Mouse (Mus musculus): Measurements from ENCODE around the gene Lim2.
"Not testable (repeated sequence)": the region's sequence is repeated elsewhere in the genome, so short reads cannot be mapped to it uniquely, and the experiment has no call there.

Lim2 gene

DNA sequence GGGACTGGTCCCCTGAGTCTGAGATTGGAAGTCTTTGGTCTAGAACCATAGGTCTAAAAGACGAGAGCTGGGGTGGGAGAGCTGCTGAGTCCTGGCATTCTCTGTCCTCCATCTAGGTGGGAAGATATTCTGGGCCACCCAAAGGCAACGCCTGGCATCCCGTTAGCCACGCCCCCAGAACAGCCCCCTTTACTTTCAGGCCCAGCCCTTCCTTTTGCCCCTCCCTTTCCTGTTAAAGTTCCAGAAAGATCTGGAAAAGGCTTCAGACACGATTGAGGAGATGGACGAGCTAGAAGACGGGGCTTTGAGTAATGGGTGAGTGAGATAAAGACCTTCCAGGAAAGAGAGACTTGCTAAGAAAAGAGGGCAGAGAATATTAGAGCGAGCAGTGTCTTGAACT lies at the start of gene Lim2:
Gene Lim2, plus strand, starts transcription at position 265 of the 400 bp plus-strand sequence.
- DNase-seq (ENCODE audit: low spot score): no peak

DNA sequence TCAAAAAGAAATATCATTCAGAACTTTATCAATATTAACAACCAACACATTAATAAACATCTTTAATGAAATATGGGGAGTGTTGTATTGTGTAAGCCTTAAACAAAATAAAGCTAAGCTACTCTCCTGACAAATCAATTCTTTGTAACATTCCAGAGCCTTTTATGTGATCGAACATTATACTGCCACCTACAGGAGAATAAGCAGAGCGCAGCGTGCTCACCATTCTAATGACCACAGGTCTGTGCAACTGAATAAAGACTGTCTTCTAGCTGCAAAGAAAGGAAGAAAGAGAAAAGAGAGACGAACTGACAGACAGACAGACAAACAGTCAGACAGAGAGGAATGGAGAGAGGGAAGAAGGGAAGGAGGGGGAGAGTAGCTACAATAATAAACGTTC lies 49.2 kb upstream of the Lim2 start:
- DNase-seq (ENCODE audit: low spot score): no peak

DNA sequence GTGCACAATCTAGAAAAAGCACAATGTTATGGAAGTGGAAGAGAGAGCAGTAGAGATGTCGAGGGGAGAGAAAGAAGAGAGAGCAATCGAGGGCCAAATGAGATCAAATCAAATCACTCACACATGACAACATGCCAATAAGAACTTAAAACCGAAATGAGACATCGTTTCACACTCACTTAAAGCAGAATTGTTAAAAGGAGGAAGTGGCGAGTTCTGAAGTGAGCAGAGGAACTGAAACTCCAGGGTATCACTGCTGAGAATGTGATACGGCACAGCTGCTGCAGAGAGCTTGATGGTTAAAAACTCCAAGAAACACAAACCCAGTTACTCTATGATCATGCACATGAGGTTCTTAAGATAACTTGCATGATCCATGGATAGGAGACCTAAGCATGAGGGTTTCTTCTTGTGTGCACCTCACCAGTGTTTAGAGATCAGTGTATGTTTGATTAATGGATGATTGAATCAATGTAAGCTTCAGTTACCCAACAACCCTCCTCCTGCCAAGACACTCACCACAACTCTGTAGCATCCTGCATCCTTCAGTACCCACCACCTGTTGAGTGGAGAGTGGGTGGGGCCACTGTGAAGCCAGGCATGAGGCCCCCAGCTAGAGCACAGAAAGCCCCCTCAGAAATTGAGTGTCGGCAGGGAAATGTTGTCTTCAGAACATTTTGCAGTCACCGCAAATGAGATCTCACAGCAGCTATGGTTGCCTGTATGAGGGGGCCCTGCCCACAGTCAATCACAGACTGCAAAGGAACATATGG lies 34.9 kb upstream of the Lim2 start:
- DNase-seq (ENCODE audit: low spot score): peak; percentile 9

DNA sequence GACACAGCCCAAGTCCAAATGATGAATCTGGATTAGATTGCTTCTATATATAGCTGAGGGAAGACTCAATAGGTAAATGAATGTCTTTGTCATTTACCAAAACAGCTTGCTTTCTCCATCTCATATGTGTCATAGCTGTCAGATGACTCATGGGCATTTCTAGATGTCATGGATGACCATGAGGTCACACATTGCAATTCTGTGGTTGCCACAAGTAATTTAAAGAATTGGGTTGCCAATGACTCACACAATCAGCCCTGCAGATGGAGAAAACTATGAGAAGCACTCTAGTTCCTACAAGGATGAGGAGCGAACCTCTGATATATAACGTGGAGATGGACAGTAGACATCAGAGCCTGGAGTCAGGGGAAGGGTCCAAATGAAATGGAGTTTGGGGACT lies 28.0 kb upstream of the Lim2 start:
- DNase-seq (ENCODE audit: low spot score): no peak

DNA sequence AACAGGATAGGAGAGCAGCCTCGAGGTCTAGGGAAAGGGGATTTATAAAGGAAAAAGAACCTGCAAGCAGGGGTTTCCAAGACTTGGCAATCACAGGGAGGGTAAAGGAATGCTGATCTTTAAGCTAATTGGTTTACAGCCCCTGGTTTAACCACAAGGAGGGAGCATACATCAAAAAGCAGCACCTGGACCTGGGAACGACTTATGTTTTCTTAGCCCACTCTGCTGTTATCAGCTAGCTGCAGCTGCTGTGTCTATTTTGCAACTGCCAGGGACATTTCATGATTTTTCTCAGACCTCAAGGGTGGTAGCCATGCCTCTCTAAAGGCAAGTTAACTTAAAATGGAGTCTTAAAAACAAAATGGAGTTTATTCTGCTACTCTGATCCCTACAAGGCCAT lies 24.8 kb upstream of the Lim2 start:
- DNase-seq (ENCODE audit: low spot score): no peak

DNA sequence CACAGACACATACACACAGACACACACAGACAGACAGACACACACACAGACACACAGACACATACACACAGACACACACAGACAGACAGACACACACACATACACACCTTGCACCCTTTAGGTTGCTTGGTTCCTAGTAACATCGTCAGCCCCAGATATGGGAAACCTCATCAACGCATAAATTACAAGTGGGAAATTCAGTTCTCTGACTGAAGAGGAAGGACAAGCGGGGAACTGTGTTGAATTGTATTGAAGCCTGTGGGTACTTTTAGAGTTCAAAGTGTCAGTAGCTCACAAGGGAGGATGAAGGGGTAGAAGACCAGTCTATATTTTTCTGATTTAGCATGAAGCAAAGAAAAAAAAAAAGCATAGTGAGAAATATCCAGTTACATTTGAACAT lies 19.9 kb upstream of the Lim2 start:
- DNase-seq (ENCODE audit: low spot score): no peak

DNA sequence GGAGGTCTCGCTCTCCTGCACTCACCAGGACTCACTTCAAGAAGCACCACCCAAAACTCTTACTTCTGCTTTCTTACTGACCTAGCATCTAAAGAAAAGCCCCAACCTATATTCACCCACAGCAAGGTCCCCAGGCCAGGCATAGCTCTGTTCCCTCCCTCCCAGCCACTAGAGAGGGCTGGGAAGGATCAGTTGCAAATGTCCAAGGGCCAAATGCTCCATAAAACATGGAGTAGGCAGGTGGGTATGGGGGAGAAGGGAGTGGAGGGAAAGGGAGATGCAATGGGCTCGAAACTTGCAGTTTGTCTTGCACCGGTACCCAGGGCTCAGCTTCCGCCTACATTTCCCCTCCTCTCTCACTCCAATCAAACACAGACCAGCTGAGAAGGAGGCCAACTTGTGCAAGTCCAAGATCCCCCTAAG lies 19.3 kb upstream of the Lim2 start, which contains the start of gene Siglecg:
Gene Siglecg, plus strand, starts transcription at position 74 of the 423 bp plus-strand sequence.
- no peak for DNase-seq (ENCODE audit: low spot score)

DNA sequence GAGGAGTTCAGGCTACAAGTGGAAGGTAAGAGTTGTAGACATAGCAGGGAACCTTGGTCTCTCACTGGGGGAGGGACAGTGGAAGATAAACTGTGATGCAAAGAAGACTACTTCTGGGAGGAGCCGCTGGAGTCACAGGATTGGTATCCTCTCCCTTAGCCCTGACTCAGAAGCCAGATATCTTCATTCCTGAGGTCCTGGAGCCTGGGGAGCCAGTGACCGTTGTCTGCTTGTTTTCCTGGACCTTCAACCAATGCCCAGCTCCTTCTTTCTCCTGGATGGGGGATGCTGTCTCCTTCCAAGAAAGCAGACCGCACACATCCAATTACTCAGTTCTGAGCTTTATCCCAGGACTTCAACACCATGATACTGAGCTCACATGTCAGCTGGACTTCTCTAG lies 18.4 kb upstream of the Lim2 start:
- no peak for DNase-seq (ENCODE audit: low spot score)

DNA sequence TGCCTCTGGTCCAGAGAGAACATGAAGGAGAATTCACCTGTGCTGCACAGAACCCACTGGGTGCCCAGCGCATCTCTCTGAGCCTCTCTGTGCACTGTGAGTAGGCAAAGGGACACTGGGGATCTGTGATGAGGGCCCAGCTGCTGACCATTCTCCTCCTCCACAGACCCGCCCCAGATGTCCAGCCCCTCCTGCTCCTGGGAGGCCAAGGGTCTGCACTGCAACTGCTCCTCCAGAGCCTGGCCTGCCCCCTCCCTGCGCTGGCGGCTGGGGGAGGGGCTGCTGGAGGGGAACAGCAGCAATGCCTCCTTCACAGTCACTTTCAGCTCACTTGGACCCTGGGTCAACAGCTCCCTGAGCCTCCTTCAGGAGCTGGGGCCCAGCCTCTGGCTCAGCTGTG lies 15.7 kb upstream of the Lim2 start:
- not testable (repeated sequence) for DNase-seq (ENCODE audit: low spot score)

DNA sequence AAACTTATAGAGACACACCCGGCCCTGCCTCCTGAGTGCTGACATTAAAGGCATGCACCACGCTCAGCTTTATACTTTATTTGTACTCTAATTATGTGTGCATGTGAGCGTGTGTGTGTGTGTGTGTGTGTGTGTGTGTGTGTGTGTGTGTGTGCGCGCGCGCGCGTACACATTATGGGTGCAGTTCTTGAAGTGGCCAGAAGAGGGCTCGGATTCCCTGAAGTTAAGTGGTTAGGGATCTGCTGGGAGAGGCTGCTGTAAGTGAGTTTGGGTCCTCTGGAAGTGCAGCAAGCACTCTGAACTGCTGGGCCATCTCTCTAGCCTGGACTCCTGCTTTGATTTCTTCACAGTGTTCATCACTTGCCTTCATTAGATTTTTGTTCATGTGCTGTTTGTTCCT lies 10.2 kb upstream of the Lim2 start:
- DNase-seq (ENCODE audit: low spot score): no peak

DNA sequence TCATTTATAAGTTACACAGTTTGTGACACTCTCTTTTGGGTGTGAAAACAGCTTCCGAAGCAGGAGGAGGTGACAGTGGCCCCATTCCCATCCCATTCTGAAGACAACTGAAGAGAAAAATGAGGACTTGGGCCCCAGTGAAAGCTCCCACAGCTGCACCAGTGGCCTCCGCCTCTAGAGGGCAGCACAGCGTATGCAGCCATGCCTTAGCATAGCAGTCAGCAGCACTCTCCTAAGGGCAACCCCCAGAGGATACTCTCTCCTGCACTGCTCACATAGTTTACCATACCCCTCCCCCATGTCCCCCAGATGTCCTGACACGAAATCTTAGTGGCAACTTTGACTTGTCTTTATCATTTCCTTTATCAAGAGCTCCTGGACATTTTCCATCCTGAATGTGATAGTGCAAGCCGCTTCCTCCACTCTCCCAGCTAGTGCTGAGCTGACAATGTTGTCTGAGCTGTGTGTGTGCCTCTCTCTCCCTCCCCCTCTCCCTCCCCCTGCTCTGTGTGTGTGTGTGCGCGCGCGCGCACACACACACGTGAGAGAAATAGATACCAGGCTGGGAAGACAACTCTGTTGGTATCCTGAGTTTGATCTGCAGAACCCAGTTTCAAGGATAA lies 4.4 kb upstream of the Lim2 start:
- peak; percentile 61 for DNase-seq (ENCODE audit: low spot score)

DNA sequence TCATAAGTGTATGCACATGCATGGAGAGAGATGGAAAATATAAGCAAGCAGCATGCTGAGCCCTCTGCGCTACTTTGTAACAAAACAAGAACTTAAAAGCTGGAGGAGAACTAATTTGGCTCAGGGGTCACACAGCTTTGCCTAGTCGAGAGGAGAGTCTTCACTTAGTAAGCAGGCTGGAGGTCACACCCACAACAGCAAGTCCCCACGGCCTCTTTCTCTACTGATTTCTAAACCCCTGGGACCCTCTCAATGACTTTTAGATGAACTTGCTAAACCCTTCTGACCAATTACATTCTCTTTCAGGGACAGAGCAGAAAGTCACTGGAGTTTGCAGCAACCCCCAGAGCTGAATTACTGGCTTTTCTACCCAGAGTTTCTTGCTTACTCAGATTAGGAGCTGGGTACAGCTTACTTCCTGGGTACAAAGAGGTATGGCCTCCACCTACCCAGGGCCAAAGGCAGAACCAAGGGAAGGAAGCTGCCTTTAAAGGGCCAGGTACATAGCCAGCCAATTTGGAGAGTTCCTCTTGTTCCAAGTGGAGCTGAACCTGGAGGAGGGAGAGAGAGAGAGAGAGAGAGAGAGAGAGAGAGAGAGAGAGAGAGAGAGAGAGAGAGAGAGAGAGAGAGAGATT lies 3.4 kb upstream of the Lim2 start:
- no peak for DNase-seq (ENCODE audit: low spot score)

DNA sequence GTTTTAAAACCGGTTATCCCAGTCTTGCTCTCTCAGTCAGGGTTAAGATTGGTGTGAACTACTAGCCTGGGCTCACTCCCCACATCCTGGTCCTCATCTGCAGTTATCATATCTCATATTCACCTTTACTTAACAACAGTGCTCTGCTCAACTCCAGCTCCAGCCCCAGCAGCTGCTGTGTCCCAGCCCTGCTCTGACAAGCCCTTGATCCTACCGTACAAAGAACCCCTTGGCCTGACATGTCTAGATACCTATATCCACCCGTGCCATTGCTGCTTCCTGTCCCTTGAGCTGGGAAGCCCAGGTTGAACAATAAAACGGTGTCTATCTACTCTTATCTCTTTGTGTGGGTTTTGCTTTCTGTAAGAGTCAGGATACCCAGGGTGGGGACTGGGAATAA lies 2.0 kb downstream of the Lim2 start:
- no peak for DNase-seq (ENCODE audit: low spot score)

DNA sequence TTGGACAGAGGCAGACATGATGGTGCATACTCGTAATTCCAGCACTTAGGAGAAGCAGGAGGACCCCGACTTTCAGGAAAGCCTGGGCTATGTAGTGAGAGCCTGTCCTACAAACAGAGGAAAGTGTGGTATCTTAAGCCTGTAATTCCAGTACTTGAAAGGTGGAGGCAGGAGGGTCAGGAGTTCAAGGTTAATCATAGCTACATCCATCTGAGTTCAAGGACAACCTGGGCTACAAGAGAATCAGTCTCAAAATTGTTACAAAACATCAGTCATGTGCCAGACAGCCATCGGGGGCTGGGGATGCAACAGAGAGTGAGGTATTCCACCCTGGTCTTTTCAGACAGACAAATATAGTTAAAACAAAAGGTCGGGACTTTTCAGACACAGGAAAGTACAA lies 5.4 kb downstream of the Lim2 start:
- no peak for DNase-seq (ENCODE audit: low spot score)

DNA sequence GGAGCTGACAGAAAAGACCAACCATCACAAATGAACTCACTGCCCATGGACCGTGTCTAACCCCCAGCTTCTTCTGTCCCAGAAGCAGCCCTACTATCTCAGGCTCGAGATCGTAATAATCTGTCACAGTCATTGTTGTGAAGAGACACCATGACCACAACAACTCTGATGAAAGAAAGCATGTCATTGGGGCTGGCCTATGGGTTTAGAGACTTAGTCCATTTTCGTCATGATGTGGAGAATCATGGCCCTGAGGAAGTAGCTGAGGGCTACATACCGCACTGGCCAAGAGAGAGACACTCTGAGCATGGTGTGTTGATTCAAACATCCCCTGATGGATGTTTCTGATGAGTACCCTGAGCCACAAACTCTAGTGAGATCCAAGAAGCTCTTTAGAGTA lies 7.2 kb downstream of the Lim2 start:
- DNase-seq (ENCODE audit: low spot score): no peak

DNA sequence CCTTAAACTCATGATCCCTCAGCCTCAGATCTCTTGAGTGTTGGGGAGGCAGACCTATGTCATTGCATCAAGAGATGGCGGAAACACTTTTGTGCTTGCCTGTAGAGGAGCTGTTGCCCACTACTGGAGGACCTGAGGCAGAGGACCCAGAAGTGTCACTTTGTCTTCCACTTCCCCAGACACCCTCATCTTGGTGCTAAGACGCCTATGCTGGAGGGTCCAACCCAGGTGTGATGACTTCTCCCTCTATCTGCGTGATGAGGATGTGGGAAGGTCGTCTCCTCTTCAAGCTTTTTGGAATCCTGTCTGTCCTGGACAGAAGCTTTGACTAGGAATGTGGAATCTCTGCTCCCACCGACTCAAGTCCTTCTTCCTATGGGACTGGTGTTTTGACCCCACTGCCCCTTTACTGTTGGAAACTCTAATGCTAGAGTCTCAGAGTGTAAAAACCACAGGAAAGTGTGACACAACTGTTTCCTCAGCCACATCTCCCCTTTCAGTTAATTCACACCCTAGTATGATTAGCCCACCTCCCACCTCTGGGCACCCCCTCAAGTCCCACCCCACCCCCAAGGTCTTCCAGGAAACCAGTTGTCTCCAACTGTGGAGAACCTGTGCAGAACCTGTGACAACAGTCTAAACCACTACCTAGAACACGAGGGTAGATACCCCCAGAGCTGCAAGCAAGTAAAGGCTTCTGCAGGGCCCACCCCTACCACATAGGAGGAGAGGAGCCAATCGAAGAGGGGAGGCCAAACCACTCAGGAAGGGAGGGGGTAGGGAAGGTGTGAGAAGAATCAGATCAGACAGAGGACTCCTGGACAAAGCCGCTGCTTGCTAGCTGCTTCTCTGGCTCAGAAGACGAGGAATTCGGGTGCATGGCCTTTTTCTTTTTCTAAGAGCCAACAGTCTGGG lies 9.1 kb downstream of the Lim2 start, which contains the start of gene Nkg7:
Gene Nkg7, plus strand, starts transcription at position 733 of the 915 bp plus-strand sequence.
- DNase-seq (ENCODE audit: low spot score): no peak

DNA sequence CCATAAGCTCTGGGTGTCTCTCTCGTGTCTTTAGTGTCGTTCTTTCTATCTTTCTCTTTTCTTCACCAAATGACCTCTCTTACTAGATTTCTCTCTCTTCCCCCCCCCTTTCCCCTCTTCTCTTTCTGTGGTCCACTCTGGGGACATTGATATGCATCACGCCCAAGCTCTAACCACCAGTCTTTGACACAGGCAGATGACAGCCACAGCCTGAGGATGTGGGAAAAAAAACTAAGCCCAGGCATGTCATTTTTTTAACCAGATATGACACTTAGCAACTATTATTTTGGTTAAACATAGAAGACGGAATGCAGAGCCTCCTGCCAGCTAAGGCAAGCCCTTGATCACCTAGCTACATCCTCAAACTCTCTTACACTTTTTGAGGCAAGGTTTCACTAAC lies 11.1 kb downstream of the Lim2 start:
- no peak for DNase-seq (ENCODE audit: low spot score)

DNA sequence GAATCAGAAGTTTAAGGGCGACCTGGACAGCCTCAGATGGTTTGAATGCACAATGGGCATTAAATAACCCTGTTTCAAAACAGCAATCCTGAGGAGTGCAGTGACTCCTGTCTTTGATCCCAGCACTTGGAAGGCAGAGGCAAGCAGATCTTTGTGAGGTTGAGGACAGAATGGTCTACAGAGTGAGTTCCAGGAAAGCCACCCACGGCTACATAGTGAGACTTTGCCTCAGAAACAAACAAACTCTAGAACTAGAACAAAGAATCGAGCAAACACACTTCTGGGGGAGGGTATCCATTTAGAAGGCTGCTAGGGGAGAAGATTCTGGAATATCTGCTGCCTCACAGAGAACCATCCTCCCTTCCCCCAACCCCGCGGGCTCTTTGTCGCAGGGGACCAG lies 13.0 kb downstream of the Lim2 start, which contains the start of gene Cldnd2:
Gene Cldnd2, plus strand, starts transcription at position 301 of the 400 bp plus-strand sequence.
- no peak for DNase-seq (ENCODE audit: low spot score)

DNA sequence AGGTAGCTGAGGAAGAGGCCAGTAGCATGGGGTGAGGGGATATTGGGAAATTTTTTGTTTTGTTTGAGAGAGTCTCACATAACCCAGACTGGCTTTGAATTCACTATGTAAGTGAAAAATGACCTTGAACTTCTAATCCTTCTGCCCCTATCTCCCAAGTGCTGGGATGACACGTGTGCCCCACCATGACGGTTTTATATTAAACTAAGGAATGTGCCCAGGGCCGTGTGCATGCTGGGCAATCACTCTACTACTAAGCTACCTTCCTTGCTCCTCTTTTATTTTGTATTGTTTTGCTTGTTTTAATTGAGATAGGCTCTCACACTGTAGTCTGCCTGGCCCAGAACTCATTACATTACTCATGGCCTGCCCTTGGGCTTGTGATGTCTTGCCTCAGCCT lies 13.6 kb downstream of the Lim2 start:
- DNase-seq (ENCODE audit: low spot score): no peak

DNA sequence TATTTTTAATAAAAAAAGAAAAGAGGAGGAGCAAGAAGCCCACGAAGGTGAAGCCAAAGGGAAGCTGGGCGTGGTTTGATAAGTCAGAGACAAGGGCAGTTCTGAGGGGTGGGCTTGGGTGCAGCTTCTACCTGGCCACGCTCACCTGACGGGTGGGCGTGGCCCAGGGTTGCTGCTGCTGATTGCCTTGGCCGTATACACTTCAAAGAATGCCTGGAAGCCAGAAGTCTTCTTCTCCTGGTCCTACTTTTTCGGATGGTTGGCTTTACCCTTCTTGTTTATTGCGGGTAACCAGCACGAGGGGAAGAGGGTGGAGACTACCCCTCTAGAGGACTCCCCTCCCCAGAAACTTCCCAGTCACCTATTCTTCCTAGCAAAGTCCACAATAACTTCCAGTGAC lies 15.2 kb downstream of the Lim2 start:
- no peak for DNase-seq (ENCODE audit: low spot score)

DNA sequence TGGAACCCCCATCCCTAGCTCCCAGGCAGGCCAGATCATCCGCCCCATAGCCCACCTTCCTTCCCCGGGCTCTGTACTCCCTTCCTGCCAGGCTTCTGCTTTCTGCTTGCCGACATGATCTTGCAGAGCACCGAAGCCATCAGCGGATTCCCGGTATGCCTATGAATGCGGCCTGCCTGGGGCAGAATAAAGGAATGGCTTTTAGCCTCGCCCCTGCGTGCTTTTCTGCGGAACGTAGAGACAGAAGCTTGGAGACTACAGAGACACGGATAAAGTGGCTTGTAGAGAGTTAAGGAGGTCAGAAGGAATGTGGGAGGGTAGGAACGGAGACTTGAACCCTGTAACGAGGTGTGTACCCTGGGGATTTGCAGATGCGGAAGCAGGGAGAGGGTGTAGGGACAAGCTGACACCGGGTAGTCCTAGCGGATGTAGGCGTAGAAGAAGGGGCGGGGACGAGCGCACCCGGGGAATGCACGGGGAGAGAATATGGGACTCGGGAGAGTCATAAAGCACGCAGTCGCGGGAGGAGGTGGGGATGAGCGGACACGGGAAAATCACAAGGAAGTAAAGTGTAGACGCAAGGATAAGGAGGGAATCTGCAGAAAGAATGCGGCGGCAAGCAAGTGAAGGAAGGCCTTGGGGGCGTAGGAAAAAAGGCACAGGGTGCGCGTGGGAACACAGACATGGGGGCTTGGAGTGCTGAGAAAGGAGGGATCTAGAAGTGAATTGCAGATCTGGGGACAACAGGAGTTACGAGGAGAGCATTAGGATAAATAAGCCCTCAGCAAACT lies 15.9 kb downstream of the Lim2 start:
- DNase-seq (ENCODE audit: low spot score): peak; percentile 60

All from spleen, adult 12 weeks (tissue).